Mouse (Mus musculus) cerebellum, postnatal 36 days (tissue): ENCODE measurements at regions not wholly inside any gene's neighbourhood (a gene's known extent, or its start where the extent isn't known, plus 50 kb on each side); places are given as distances from the start of the nearest gene placed in this dataset.

Experiments
- DNase-seq, 2 experiments: peaks; one replicate each; pipeline ENCODE4 v3.0.0; 2021 to 2022; ENCODE audit warnings: mixed read lengths in 2 of 2

DNA sequence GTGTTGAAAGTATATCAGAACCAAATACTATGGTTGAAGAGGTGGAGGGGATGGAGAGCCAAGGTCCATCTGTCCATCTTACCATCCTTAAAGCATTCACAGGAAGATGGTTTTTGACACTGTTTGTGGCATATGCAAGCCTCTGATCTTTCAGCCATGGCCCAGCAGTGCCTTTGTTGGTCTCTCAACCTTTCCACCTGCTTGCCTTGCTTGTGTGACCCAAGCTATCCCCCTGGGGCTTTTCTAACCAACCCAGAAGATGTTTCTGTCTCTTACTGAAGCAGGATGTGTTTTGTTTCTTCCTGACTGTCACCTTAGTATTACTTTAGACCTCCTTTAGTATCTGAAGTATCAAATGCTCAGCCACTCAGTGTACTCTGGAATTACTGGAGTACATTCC lies 107.8 kb upstream of the Prdm1 start:
- no peak for DNase-seq

DNA sequence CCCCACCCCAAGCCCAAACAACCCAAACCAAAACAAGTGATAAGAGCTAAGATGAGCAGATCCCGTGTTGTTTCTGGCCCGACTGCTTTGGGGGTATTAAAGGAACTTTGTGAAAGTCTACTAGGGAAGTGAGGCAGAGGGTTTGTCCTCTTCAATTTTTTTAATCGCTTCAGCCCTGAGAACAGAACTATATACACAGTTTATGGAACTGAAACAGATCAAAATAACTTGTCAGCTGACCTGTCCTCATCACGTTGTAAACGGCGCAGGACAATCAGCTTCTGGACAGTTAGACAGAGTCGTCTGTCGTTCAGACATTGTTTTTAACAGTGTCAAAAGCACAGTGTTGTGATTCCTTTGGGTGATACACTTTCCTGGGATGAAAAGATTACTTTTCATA lies 103.3 kb upstream of the Prdm1 start:
- no peak for DNase-seq

- no peak for DNase-seq
Measured at GRCm38 (mm10) chr10:44630485-44630884, 102.2 kb upstream of the Prdm1 start.

- no peak for DNase-seq
Measured at GRCm38 (mm10) chr10:44628387-44628786, 100.1 kb upstream of the Prdm1 start.

- no peak for DNase-seq
Measured at GRCm38 (mm10) chr10:44627431-44627830, 99.1 kb upstream of the Prdm1 start.

DNA sequence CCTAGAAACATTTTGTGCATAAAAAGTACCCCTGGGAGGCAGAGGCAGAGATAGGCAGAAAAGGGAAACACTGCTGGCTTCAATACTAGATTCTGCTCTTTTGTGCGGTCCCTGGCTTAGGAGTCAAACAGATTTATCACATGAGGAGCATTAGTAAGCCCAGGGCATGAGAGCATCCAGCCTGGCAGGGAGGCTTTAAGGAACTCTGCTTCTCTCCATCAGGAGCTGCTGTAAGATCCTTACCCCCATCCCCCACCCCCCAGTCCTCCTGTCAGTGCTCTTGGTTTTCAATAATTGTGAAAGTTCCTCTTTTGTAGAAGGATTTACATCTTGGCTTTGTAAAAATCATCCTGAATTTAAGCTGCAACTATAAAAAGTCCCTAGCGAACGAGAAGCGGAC lies 97.2 kb upstream of the Prdm1 start:
- DNase-seq = no peak

DNA sequence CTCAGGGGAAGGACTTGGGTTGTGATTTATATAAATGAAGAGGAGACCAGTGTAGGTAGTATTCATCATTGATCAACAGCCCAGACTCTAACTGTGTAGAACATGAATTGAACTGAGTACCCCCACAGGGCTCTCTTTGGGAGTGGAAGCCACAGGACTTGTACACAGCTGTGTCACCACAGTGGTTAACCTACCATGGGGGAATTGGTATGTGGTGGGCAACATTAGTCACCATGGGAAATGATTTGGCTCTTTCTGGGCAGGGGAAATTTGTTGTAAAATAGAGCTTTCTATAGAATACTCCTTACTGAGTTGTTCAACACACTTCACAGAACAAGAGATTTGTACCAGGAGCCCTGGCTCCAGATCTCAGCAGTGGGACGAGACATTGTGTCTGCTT lies 87.3 kb upstream of the Prdm1 start:
- no peak for DNase-seq

GRCm38 (mm10) chr10:44612571-44612970 lies 84.3 kb upstream of the Prdm1 start:
- DNase-seq = no peak

- no peak for DNase-seq
Measured at GRCm38 (mm10) chr10:44611399-44611798, 83.1 kb upstream of the Prdm1 start.

DNA sequence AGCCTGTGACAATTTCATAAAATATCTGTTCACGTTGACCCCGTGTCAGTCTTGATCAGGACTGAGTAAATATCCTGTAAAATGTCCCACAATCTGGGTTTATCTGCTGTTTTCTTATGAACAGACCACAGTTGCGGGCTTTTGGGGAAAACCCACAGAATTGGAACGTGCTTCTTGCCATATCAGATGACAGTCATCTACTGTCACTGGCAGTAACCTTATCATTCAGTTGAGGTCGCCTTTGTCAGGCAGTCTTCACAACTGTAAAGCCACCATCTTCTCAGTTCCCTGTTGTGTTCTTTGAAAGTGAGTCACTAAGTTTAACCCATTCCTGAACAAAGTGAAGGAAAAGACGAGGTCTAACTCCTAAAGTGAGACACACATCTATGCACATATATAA lies 80.9 kb upstream of the Prdm1 start:
- no peak for DNase-seq

GRCm38 (mm10) chr10:44607334-44607851 lies 79.1 kb upstream of the Prdm1 start:
- DNase-seq = no peak

DNA sequence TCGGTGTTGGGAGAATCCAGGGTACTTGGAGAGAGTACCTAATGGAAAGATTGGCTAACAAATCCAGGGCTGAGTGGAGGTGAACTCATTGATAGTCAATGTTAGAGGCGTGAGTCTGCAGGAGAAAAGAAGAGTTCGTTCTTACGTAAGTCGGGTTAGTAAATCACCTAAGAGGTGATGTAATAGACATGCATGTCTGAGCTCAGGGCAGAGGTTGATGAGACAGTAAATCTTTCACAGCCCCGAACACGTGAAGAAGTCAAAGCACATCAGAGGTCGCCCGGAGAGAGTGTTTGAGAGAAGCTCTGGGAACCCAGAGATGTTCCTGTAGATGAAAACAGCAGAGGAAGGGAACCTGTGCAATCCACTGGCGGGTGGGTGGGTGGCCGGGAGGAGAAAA lies 76.2 kb upstream of the Prdm1 start:
- DNase-seq = no peak

GRCm38 (mm10) chr10:44603461-44603860 lies 75.2 kb upstream of the Prdm1 start:
- DNase-seq = no peak

GRCm38 (mm10) chr10:44601550-44601949 lies 73.2 kb upstream of the Prdm1 start:
- DNase-seq = no peak

DNA sequence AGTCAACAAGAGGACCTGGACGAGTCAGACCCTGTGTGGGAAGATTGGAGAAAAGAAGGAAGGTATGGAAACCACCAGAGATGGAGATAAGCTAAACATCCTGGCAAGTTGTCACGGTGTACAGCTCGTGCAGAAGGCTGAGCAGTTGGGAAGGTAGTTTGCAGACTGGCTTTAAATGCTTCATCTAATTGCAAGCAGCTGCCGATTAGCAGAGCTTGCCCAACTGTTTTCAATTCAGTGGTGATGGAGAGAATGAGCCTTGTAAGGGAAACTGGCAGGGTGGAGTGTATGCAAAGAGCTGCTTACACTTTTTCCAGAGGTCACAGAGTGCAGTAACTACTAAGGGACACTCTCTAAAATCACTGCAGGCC lies 71.6 kb upstream of the Prdm1 start:
- no peak for DNase-seq

- no peak for DNase-seq
Measured at GRCm38 (mm10) chr10:44599331-44599963, 71.1 kb upstream of the Prdm1 start.

DNA sequence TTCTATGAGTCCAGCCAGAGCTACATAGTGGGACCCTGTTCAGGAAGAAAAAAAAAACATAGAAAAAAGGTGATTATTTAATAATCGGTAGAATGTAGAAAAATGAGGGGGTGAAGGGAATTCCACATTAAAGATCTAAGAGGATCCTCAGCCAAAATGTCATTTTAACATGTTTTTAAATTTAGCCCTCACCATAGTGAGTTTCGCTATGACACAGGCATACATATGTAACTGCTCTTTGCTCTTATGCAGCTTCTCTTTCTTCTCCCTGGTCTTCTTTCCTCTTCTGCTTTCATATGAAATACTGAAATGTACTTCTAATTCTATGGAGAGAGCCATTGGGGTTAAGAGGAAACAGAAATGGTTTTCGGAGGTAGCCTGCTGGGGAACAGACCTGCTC lies 70.3 kb upstream of the Prdm1 start:
- no peak for DNase-seq

DNA sequence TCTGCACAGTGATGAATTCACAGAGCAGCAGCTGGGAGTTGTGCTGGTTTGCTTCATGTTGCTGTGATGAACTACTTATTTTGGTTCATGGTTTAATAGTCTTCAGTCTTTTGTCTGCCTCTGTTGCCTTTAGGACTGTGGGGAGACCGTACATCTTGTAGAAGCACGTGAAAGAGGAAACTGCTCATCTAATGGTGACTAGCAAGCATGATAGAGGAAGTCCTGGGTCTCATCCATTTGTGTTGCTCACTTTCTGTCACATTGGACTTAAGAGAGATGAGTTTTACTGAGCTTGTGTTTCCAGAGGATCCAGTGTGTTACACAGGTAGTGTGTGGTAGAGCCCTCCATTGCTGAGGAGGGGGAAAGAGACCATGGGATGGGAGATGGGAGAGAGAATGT lies 67.6 kb upstream of the Prdm1 start:
- no peak for DNase-seq

GRCm38 (mm10) chr10:44589842-44590241 lies 61.5 kb upstream of the Prdm1 start:
- no peak for DNase-seq

DNA sequence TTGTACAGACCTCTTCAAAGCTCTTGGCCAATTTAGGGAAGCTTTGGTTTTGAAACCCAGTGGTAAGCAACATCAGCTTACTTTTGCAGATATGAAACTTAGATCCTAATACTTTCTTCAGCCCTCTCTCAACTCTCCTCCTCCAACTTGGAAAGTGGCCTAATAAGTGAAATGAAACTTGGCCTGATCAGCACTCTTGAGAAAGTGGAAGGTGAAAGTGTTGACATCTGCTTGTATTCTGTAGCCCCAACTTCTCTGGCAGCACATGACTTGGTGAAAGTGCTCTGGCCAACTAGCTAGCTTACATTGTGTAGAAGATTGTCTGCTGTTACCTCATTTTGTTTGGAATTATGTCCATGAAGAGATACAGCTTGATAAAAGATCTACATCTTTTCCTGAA lies 61.1 kb upstream of the Prdm1 start:
- DNase-seq = no peak

DNA sequence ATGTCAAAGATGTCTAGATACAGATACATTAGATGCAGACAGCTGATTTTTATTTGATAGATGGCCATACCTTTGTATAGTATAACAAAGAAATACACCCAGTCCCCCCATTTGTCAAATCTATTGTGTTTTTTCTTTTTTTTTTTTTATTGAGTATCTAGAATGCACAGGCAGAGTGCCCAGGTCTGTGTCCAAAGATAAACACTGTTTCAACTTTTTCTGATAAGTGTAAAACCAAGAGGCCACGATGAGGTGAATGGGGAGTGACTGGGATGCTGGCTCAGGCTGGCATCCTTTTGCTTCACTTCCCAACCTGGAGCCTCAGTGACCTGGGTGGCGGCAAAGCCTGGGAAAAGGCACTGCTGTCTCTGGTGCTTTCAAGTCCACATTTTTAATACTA lies 54.4 kb upstream of the Prdm1 start:
- no peak for DNase-seq
